Mouse (Mus musculus) c-Kit-positive CD71-positive TER-119-positive erythroid progenitor cells, embryonic 14.5 days (primary cell): ENCODE data around the gene Reg3b.
"Not testable (repeated sequence)": the region's sequence is repeated elsewhere in the genome, so short reads cannot be mapped to it uniquely, and the experiment has no call there.

Experiments used
- DNase-seq: peaks from one replicate; pipeline ENCODE4 v3.0.0-alpha.2; 2013; ENCODE audit warnings: low spot score

Reg3b gene

GRCm38 (mm10) chr6:78370357-78370756 is at the start of gene Reg3b:
TSS of gene Reg3b (plus strand) at chr6:78370657.
- DNase-seq: no peak

- DNase-seq: no peak
Observed at GRCm38 (mm10) chr6:78327798-78328197, 42.7 kb upstream of the Reg3b start.

- DNase-seq: no peak
Observed at GRCm38 (mm10) chr6:78329166-78329565, 41.3 kb upstream of the Reg3b start.

GRCm38 (mm10) chr6:78331919-78332569 is 38.4 kb upstream of the Reg3b start:
- DNase-seq: no peak

GRCm38 (mm10) chr6:78340296-78340695 is 30.2 kb upstream of the Reg3b start:
- no peak for DNase-seq

- no peak for DNase-seq
Observed at GRCm38 (mm10) chr6:78341689-78342088, 28.8 kb upstream of the Reg3b start.

- no peak for DNase-seq
Observed at GRCm38 (mm10) chr6:78361971-78362563, 8.4 kb upstream of the Reg3b start.

- DNase-seq: no peak
Observed at GRCm38 (mm10) chr6:78378765-78379164, 8.3 kb downstream of the Reg3b start, which contains the start of gene Reg3d. TSS of gene Reg3d (minus strand) at chr6:78378865.

- no peak for DNase-seq
Observed at GRCm38 (mm10) chr6:78380409-78380808, 10.0 kb downstream of the Reg3b start, which contains the start of gene Reg3a. TSS of gene Reg3a (plus strand) at chr6:78380709.

GRCm38 (mm10) chr6:78385609-78386008 is 15.2 kb downstream of the Reg3b start:
- no peak for DNase-seq

GRCm38 (mm10) chr6:78395323-78395722 is 24.9 kb downstream of the Reg3b start, which contains the start of gene Reg2:
TSS of gene Reg2 (plus strand) at chr6:78395623.
- DNase-seq: not testable (repeated sequence)

GRCm38 (mm10) chr6:78422411-78422810 is 52.0 kb downstream of the Reg3b start, which contains the start of gene Reg1:
TSS of gene Reg1 (plus strand) at chr6:78422711.
- DNase-seq: not testable (repeated sequence)
